Mouse (Mus musculus) cerebellum, adult 8-10 months (tissue): ENCODE data around the gene Tex33.

Experiments
- DNase-seq: peaks from one replicate; pipeline ENCODE4 v3.0.0; 2022

Gene Tex33

DNA sequence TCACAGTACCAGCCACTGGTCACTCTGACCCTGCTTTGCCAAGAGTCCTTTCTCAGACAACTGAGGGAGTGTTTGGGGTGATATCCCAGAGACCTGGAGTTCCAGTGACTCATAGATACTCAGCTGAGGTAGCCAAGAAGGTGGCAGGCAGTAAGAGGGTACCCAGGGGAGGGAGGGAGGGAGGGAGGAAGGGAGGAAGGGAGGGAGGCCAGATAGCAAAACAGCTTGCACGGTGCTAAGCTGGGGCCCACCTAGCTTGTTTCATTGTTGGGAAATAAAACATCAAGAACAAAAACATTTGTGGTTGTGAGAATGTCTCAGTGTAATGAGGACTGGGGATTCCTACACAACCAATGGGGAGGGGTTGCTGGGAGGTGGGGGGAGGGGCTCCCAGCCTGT lies 18.0 kb upstream of the Tex33 start:
- DNase-seq, result no peak

GRCm38 (mm10) chr15:78413083-78413718 lies 17.5 kb upstream of the Tex33 start:
- no peak for DNase-seq

GRCm38 (mm10) chr15:78409570-78410052 lies 13.9 kb upstream of the Tex33 start:
- no peak for DNase-seq

- peak; percentile 93 for DNase-seq
These were observed 10.7 kb upstream of the Tex33 start, which contains the start of gene Mpst for GRCm38 (mm10) chr15:78406293-78406934. Mpst (plus strand) TSS chr15:78406416.

GRCm38 (mm10) chr15:78405517-78406211 lies 10.0 kb upstream of the Tex33 start, which contains the start of gene Tst:
Tst (minus strand) TSS chr15:78405907.
- DNase-seq, result peak; percentile 84

- DNase-seq, result no peak
These were observed 9.4 kb upstream of the Tex33 start for GRCm38 (mm10) chr15:78405098-78405497.

GRCm38 (mm10) chr15:78403896-78404295 lies 8.2 kb upstream of the Tex33 start:
- DNase-seq, result no peak

DNA sequence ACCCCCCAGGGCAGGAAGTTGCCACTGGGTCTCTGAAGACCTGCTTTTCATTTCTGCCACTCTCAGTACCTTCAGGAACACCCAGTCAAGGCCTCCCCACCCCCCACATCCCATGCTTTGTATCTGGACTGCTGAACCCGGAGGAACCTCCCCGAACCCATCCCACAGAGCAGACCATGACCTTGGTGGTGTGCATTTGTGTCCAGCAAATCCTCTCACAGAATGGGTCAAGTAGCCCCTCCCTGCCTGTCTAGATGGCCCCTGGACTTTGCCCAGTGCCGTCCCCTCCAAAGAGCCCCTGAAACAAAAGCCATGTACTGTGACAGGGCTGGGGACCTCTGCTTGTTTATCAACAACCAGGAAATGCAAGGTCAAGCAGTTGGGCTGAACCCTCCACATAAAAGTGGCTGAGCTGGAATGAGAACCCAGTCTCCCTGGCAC lies 7.6 kb upstream of the Tex33 start:
- DNase-seq, result no peak

DNA sequence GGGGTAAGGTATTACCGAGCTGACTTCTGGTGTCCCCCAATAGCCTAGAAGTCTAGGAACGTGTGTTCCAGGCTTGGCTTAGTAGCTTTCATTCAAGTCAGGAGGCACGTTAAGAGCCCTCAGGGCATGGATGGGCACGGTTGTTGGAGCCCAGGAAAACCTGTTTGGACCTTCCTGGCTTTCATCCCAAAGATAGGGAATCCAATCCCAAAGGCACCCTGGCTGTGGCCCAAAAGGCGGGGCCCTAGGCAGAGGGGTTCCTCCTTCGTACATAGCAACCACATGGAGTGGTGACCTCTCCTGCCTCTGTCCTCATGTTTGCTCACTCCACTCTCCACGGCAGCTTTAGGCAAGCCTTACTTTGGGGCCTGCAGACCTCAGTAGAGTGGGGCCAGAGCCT lies 6.7 kb upstream of the Tex33 start:
- DNase-seq, result no peak

DNA sequence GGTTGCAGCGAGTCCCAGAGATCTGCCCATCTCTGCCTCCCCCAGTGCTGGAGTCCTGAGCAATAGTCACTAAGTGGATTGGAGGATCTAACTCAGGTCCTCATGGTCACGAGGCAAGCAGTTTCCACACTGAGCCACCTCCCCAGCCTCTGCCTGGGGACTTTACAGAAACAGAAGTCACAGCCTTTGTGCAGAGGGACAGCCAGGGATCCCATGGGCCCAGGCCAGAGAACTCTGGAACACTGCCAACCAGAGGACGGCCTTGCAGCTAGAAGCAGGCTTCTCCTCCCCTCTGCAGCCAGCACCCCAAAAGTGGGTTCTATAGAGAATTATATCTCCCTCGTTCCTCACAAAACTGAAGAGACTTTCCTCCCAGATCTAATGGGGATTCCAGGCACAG lies 6.2 kb upstream of the Tex33 start:
- no peak for DNase-seq

- no peak for DNase-seq
These were observed 5.6 kb upstream of the Tex33 start for GRCm38 (mm10) chr15:78401345-78401744.

GRCm38 (mm10) chr15:78390855-78391254 lies 4.9 kb downstream of the Tex33 start:
- DNase-seq, result no peak

DNA sequence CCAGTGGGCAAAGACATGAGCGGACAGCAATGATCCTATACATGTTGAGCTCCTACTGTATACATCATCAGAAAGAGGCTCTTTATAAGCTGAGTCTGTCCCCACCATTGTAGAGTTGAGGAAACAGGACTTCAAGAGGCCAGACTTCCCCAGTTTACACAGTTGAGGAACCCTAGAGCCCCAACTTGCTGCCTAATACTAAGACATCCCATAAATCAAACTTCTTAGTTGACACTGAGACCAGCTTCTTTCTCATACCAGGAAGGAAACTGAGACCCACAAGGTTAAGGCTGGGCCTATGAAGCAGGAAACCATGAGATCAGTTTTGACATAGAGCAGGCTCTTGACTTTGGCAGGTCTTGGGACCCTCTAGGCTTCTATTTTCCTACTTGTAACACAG lies 10.1 kb downstream of the Tex33 start:
- no peak for DNase-seq

DNA sequence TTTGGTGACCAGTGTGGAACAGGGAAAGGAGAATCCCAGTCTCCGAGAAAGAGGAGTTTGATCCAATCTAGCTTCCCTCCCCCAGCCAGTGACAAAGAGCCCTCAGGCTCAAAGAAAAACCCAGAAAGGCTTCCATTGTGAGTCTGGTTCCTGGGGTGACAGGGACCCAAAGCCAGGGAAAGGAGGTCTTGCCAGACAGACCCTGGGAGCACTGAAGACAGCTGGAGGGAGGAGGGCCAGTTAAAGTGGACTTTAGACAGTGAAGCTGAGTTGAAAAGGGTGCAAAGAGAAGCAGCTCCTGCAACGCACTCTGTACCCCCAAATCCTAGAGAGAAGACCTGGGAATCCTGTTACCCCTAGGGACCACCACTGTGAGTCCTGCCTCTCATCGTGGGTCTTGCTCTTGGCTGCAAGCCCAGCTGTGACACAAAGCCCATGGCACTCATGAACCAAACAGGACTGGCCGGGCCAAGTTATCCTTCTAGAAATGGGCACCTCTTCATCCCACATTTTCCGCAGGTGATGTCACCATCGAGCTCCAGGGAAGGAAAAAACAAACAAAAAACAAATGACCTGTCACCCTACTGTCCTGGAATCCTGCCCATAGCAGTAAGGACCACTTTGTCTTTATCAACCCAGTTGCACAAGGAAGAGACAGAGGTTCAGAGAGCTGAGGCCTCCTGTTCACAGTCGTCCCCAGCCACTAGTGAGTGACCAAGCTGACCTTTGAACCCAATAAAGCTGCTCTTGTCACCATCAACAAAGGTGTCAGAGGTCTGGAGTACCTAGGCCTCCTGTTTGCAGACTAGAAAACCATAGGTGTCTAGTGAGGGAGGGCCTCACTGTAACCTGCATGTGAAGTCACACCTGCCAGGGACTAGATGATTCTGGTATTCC lies 11.2 kb downstream of the Tex33 start:
- no peak for DNase-seq

GRCm38 (mm10) chr15:78383450-78384219 lies 12.1 kb downstream of the Tex33 start:
- no peak for DNase-seq

DNA sequence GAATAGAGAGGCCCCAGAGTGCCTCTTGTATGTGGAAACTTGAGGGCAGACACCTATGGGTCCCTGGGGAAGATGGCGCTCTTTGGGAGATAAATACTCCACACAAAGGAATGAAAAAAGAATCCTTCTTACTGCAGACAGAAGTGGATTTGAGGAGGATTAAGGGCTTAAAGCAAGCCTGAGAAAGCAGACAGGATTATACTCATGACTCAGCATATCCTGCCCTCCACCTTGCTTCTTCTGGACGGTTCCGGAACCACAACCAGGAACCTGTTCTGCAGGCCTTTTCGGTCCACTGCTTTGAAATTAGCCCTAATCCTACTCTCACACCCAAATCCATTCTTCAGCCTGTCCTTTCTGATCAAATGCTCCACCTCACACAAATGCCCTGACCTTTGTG lies 13.6 kb downstream of the Tex33 start:
- no peak for DNase-seq

DNA sequence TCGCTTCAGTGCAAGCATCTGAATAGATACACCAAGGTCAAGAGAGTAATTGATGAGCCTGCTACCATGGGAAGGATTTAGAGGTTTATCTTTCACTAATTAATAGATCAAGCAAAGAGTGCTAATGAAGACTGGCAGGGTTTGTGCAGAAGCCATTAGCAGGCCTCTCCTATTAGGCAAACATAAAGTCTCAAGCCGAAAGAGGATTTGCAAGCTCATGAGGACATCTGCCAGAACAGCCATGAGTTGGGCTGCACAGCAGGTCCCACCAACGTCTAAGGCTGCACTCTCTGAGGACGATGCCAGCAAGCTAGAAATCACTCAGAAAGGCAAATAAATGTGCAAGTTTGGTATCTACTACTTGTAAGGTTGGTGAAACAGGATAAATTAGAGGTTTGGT lies 15.0 kb downstream of the Tex33 start:
- no peak for DNase-seq

- no peak for DNase-seq
These were observed 15.5 kb downstream of the Tex33 start for GRCm38 (mm10) chr15:78380208-78380607.

DNA sequence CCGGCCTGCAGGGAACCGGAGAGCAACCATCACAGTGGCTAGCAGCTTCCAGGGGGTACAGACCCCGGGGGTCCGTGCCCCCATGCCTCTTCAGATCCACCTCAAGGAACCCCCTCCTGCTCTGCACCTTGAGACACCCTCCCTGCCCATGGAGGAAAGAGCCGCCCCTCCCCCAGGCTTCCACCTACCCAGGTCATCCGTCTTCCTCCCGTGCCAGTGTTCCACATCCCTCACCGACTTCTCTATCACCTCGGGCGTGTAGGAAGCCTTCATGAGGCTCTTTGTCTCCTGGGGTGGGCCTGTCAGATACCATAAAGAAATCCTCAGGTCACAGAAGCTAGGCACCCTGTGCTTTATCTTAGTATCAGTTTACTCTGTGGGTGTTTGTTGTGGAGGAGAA lies 17.2 kb downstream of the Tex33 start:
- no peak for DNase-seq

- no peak for DNase-seq
These were observed 17.9 kb downstream of the Tex33 start for GRCm38 (mm10) chr15:78377859-78378258.

DNA sequence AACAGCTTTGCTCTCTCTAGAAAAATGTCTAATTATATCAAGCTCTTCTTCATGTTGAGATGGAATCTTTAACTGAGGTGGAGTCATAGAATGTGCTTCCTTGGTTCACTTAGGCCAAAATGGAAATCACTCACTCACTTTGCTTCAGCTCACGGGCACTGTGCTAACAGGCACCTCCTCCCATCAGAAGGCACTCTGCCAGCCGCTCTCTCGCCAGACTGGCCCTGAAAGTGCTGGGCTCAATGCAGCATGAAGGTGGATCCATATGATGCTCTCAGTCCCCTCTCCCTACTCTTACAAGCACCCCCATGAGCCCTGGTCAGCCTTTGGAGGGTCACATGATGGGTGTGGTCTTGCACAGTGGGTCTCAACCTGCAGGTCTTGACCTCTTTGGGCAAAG lies 21.5 kb downstream of the Tex33 start:
- no peak for DNase-seq

DNA sequence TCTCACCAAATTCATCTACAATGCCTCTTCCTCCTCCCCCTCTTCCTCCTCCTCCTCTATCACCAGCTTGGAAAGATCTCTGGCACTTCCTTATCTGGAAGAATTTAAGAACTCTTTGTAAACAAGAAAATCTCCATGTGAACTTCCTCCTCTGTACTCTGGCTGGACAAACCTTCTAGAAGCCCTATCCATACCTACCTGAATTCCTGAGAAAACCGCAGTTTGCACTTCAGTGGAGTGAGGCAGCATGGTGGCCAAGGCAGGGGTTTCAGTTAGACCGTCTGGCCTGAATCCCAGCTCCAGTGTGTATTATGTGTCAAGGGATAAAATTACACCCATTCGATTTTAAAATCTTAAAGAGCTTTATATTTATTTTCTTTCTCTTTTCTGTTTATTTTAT lies 22.9 kb downstream of the Tex33 start:
- DNase-seq, result no peak
